Mouse (Mus musculus): ENCODE results near the gene Adamts18. TPM values are rescaled to one million over a fixed set of nuclear protein-coding genes. Genes with fewer than 3 reads are reported as not detected.

Adamts18 gene
- 0.53 and 0.90 TPM in 2 replicates for polyA plus RNA-seq (2015; fragmentation: Nextera tagmentation; extraction: Ambion mirVana)

GRCm38 (mm10) chr8:113848653-113849135 lies at the start of gene Adamts18:
Adamts18 (minus strand) TSS chr8:113848738.
- H3K27ac ChIP-seq (replicated peaks): no peak within 1 kb of the TSS
- ATAC-seq (ENCODE audit: low FRiP score, low TSS enrichment) (peak; percentile 38; the same call in 1 of the 2 replicates), DNase-seq (ENCODE audit: low spot score) (peak; percentile 19)
- TF ChIP-seq CTCF (IDR thresholded peaks at IDR 0.05; ENCODE audit: low read depth): no peak
- TF ChIP-seq EP300 (optimal IDR thresholded peaks at IDR 0.05): no peak
- H3K4me1 ChIP-seq (replicated peaks; ENCODE audit: control insufficient read depth, insufficient read depth): no peaks in the 10 kb centered on the region; the same call in 1 of the 2 replicates
- H3K4me3 ChIP-seq (ENCODE audit: low read depth, low read length): peak within 1 kb of the TSS; percentile 42
- no peaks in the 10 kb centered on the region for H3K36me3 ChIP-seq (ENCODE audit: control insufficient read depth, insufficient read depth, low read length)
- 1% methylated on average over 28 of the region's 32 CpGs for WGBS
- H3K9me3 ChIP-seq (ENCODE audit: control insufficient read depth, low read length): no peaks in the 10 kb centered on the region
- H3K4me2 ChIP-seq (replicated peaks; ENCODE audit: low read depth): peak within 1 kb of the TSS; percentile 69
- H3K9ac ChIP-seq (ENCODE audit: low read length): peak within 1 kb of the TSS; percentile 31; the same call in 1 of the 2 replicates
- H3K27me3 ChIP-seq (ENCODE audit: control insufficient read depth, insufficient read depth, low read length): peaks cover 4% of the 10 kb centered on the region; the same call in 1 of the 2 replicates

- no peaks in the 10 kb centered on the region for H3K36me3 ChIP-seq (ENCODE audit: control insufficient read depth, insufficient read depth, low read length)
- TF ChIP-seq EP300 (optimal IDR thresholded peaks at IDR 0.05) (no peak), CTCF (IDR thresholded peaks at IDR 0.05; ENCODE audit: low read depth) (no peak)
- WGBS: 76% methylated on average over 1 of the region's 1 CpGs
These were observed 47.9 kb upstream of the Adamts18 start for GRCm38 (mm10) chr8:113896446-113896845.

GRCm38 (mm10) chr8:113891376-113891775 lies 42.8 kb upstream of the Adamts18 start:
- no peak overlapping the region for H3K4me2 ChIP-seq (replicated peaks; ENCODE audit: low read depth)
- H3K9ac ChIP-seq (ENCODE audit: low read length): no peak overlapping the region
- no peaks in the 10 kb centered on the region for H3K36me3 ChIP-seq (ENCODE audit: control insufficient read depth, insufficient read depth, low read length)
- no peak overlapping the region for H3K4me3 ChIP-seq (ENCODE audit: low read depth, low read length)
- ATAC-seq (ENCODE audit: low FRiP score, low TSS enrichment): no peak
- TF ChIP-seq CTCF (IDR thresholded peaks at IDR 0.05; ENCODE audit: low read depth) (no peak), EP300 (optimal IDR thresholded peaks at IDR 0.05) (no peak)
- H3K27ac ChIP-seq (replicated peaks): no peak overlapping the region
- H3K4me1 ChIP-seq (replicated peaks; ENCODE audit: control insufficient read depth, insufficient read depth): no peaks in the 10 kb centered on the region
- WGBS: 50% methylated on average over 3 of the region's 3 CpGs
- no peak for DNase-seq (ENCODE audit: low spot score)
- no peaks in the 10 kb centered on the region for H3K9me3 ChIP-seq (ENCODE audit: control insufficient read depth, low read length)
- H3K27me3 ChIP-seq (ENCODE audit: control insufficient read depth, insufficient read depth, low read length): no peaks in the 10 kb centered on the region

More at GRCm38 (mm10) chr8:113896446-113896845, 47.9 kb upstream of the Adamts18 start:
- ATAC-seq (ENCODE audit: low FRiP score, low TSS enrichment): no peak
- Histone ChIP-seq H3K9ac (ENCODE audit: low read length) (no peak overlapping the region), H3K27ac (replicated peaks) (no peak overlapping the region), H3K4me1 (replicated peaks; ENCODE audit: control insufficient read depth, insufficient read depth) (no peaks in the 10 kb centered on the region), H3K4me2 (replicated peaks; ENCODE audit: low read depth) (no peak overlapping the region), H3K9me3 (ENCODE audit: control insufficient read depth, low read length) (no peaks in the 10 kb centered on the region), H3K27me3 (ENCODE audit: control insufficient read depth, insufficient read depth, low read length) (no peaks in the 10 kb centered on the region), H3K4me3 (ENCODE audit: low read depth, low read length) (no peak overlapping the region)
- DNase-seq (ENCODE audit: low spot score): no peak

GRCm38 (mm10) chr8:113886509-113886908 lies 38.0 kb upstream of the Adamts18 start:
- DNase-seq (ENCODE audit: low spot score) (no peak), ATAC-seq (ENCODE audit: low FRiP score, low TSS enrichment) (no peak)
- no peaks in the 10 kb centered on the region for H3K27me3 ChIP-seq (ENCODE audit: control insufficient read depth, insufficient read depth, low read length)
- WGBS: 93% methylated on average over 3 of the region's 3 CpGs
- H3K4me2 ChIP-seq (replicated peaks; ENCODE audit: low read depth): no peak overlapping the region
- no peaks in the 10 kb centered on the region for H3K9me3 ChIP-seq (ENCODE audit: control insufficient read depth, low read length)
- H3K9ac ChIP-seq (ENCODE audit: low read length): no peak overlapping the region
- H3K27ac ChIP-seq (replicated peaks): no peak overlapping the region
- TF ChIP-seq EP300 (optimal IDR thresholded peaks at IDR 0.05) (no peak), CTCF (IDR thresholded peaks at IDR 0.05; ENCODE audit: low read depth) (no peak)
- no peaks in the 10 kb centered on the region for H3K4me1 ChIP-seq (replicated peaks; ENCODE audit: control insufficient read depth, insufficient read depth)
- no peak overlapping the region for H3K4me3 ChIP-seq (ENCODE audit: low read depth, low read length)
- H3K36me3 ChIP-seq (ENCODE audit: control insufficient read depth, insufficient read depth, low read length): no peaks in the 10 kb centered on the region

GRCm38 (mm10) chr8:113885101-113885500 lies 36.6 kb upstream of the Adamts18 start:
- Histone ChIP-seq H3K9me3 (ENCODE audit: control insufficient read depth, low read length) (no peaks in the 10 kb centered on the region), H3K4me2 (replicated peaks; ENCODE audit: low read depth) (no peak overlapping the region), H3K36me3 (ENCODE audit: control insufficient read depth, insufficient read depth, low read length) (no peaks in the 10 kb centered on the region), H3K27ac (replicated peaks) (no peak overlapping the region), H3K4me1 (replicated peaks; ENCODE audit: control insufficient read depth, insufficient read depth) (no peaks in the 10 kb centered on the region), H3K27me3 (ENCODE audit: control insufficient read depth, insufficient read depth, low read length) (no peaks in the 10 kb centered on the region), H3K9ac (ENCODE audit: low read length) (no peak overlapping the region), H3K4me3 (ENCODE audit: low read depth, low read length) (no peak overlapping the region)
- 77% methylated on average over 2 of the region's 2 CpGs for WGBS
- ATAC-seq (ENCODE audit: low FRiP score, low TSS enrichment): no peak
- no peak for TF ChIP-seq EP300 (optimal IDR thresholded peaks at IDR 0.05)
- no peak for TF ChIP-seq CTCF (IDR thresholded peaks at IDR 0.05; ENCODE audit: low read depth)
- no peak for DNase-seq (ENCODE audit: low spot score)

GRCm38 (mm10) chr8:113883994-113884393 lies 35.5 kb upstream of the Adamts18 start:
- Histone ChIP-seq H3K9ac (ENCODE audit: low read length) (no peak overlapping the region), H3K27ac (replicated peaks) (no peak overlapping the region), H3K4me2 (replicated peaks; ENCODE audit: low read depth) (no peak overlapping the region), H3K9me3 (ENCODE audit: control insufficient read depth, low read length) (no peaks in the 10 kb centered on the region), H3K27me3 (ENCODE audit: control insufficient read depth, insufficient read depth, low read length) (no peaks in the 10 kb centered on the region), H3K4me3 (ENCODE audit: low read depth, low read length) (no peak overlapping the region), H3K4me1 (replicated peaks; ENCODE audit: control insufficient read depth, insufficient read depth) (no peaks in the 10 kb centered on the region), H3K36me3 (ENCODE audit: control insufficient read depth, insufficient read depth, low read length) (no peaks in the 10 kb centered on the region)
- no peak for TF ChIP-seq EP300 (optimal IDR thresholded peaks at IDR 0.05)
- no peak for TF ChIP-seq CTCF (IDR thresholded peaks at IDR 0.05; ENCODE audit: low read depth)
- ATAC-seq (ENCODE audit: low FRiP score, low TSS enrichment) (no peak), DNase-seq (ENCODE audit: low spot score) (no peak)
- 42% methylated on average over 7 of the region's 7 CpGs for WGBS

Data from stomach, postnatal 0 days (tissue).